Mouse (Mus musculus) neural tube, embryonic 15.5 days (tissue): ENCODE data around the gene Dnajb7. TPM values are rescaled to one million over a fixed set of nuclear protein-coding genes. Genes with fewer than 3 reads are reported as not detected.
A peak's percentile ranks its signal among the peaks of the same experiment; 100 is the strongest.

Experiments
- ATAC-seq: fragments of 200-750 bp; cut with Nextera tagmentation; 2 replicates; pipeline ENCODE4 v1.8.0; 2017; ENCODE audit warnings: mild to moderate bottlenecking, moderate TSS enrichment, moderate library complexity; ENCODE audit not compliant: low FRiP score
- H3K27ac ChIP-seq: fragments of 300-500 bp; sonication (generic); replicated peaks from 2 replicates; pipeline ENCODE4 v1.5.1; 2015; ENCODE audit warnings: mild to moderate bottlenecking, inconsistent platforms
- H3K27me3 ChIP-seq: fragments of 300-500 bp; sonication (generic); replicated peaks from 2 replicates; pipeline ENCODE4 v1.6.1; 2015; ENCODE audit warnings: inconsistent platforms
- H3K36me3 ChIP-seq: fragments of 300-500 bp; sonication (generic); 2 replicates; pipeline ENCODE4 v1.6.1; 2015; ENCODE audit warnings: inconsistent platforms
- H3K4me1 ChIP-seq: fragments of 300-500 bp; sonication (generic); 2 replicates; pipeline ENCODE4 v1.6.1; 2015; ENCODE audit warnings: inconsistent platforms
- H3K4me2 ChIP-seq: fragments of 300-500 bp; sonication (generic); 2 replicates; pipeline ENCODE4 v1.6.1; 2015; ENCODE audit warnings: inconsistent platforms, mild to moderate bottlenecking, moderate library complexity
- H3K4me3 ChIP-seq: fragments of 300-500 bp; sonication (generic); replicated peaks from 2 replicates; pipeline ENCODE4 v1.5.1; 2015; ENCODE audit warnings: mild to moderate bottlenecking, inconsistent platforms
- H3K9ac ChIP-seq: fragments of 300-500 bp; sonication (generic); replicated peaks from 2 replicates; pipeline ENCODE4 v1.6.1; 2015; ENCODE audit warnings: mild to moderate bottlenecking, inconsistent platforms
- H3K9me3 ChIP-seq: fragments of 300-500 bp; sonication (generic); replicated peaks from 2 replicates; pipeline ENCODE4 v1.6.1; 2016; ENCODE audit warnings: inconsistent platforms
- WGBS: fragments of 180-500 bp; shearing (Covaris S2); methylation state at CpG from one replicate; pipeline ENCODE4 v1.1.7; 2015; ENCODE audit warnings: mixed read lengths; 5-methylcytosine and 5-hydroxymethylcytosine counted together
- polyA plus RNA-seq: library from polyadenylated mRNA; unstranded; fragments of >200 nt; fragmentation: Nextera tagmentation; extraction: Ambion mirVana; gene quantifications from 2 replicates; pipeline ENCODE4 v1.2.1, GENCODE M21; 2015

Gene Dnajb7
- polyA plus RNA-seq, 1 experiment from 2014 or later, result 2.3 TPM

- Histone ChIP-seq H3K4me1 (peaks cover 31% of the 10 kb centered on the region), H3K27me3 (no peaks in the 10 kb centered on the region), H3K27ac (peak within 1 kb of the TSS; percentile 98), H3K4me3 (peak within 1 kb of the TSS; percentile 98), H3K36me3 (no peaks in the 10 kb centered on the region), H3K9me3 (no peaks in the 10 kb centered on the region), H3K9ac (peak within 1 kb of the TSS; percentile 90), H3K4me2 (peak within 1 kb of the TSS; percentile 74)
- peak; percentile 99 for ATAC-seq
- under 1% methylated on average over 50 of the region's 50 CpGs for WGBS
These were observed 8.3 kb downstream of the Dnajb7 start, which contains the start of the genes St13 and Xpnpep3 for GRCm38 (mm10) chr15:81399638-81400315. St13 (minus strand) TSS chr15:81400077. Xpnpep3 (plus strand) TSS chr15:81400138.

DNA sequence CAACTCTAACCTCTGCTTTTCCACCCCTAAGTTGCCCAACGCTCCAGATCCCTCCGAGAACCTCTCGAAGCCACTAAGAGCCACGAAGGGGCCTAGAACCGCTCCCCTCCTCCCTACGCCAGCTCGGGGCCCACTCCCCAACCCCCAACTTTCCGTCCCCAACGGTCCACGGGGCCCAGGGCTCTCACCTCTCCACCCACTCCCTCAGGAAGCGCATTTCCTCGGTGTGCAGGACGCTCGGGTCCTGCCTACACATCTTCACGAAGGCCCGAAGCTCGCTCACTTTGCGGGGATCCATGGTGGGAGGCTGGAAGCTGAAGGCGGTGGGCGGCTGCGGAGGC lies 8.8 kb downstream of the Dnajb7 start:
- Histone ChIP-seq H3K9me3 (no peaks in the 10 kb centered on the region), H3K4me2 (peak overlapping the region; percentile 74), H3K27ac (peak overlapping the region; percentile 98), H3K27me3 (no peaks in the 10 kb centered on the region), H3K4me3 (peak overlapping the region; percentile 98), H3K36me3 (no peaks in the 10 kb centered on the region), H3K9ac (peak overlapping the region; percentile 90), H3K4me1 (peaks cover 31% of the 10 kb centered on the region)
- under 1% methylated on average over 21 of the region's 21 CpGs for WGBS
- ATAC-seq, result peak; percentile 79

DNA sequence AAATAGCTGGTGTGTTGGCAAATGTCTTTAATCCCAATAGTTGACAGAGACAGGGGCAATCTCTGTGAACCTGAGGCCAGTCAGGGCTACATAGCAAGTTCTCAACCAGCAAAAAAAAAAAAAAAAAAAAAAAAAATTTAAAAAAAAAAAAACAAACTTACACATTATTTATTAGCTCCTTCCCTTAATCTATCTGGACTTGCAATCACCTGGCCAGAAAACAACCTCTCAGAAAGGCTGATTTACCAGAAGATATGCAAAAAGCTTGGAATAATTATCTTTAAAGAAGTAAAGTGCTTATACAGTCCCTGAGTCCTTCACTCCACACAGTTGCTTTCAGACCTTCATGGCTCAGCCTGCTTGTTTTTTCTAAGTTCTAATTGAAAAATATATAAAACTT lies 9.9 kb downstream of the Dnajb7 start:
- no peaks in the 10 kb centered on the region for H3K27me3 ChIP-seq
- peak overlapping the region; percentile 98 for H3K4me3 ChIP-seq
- peaks cover 31% of the 10 kb centered on the region for H3K4me1 ChIP-seq
- no peaks in the 10 kb centered on the region for H3K36me3 ChIP-seq
- H3K9me3 ChIP-seq, result no peaks in the 10 kb centered on the region
- H3K4me2 ChIP-seq, result peak overlapping the region; percentile 74
- ATAC-seq, result no peak
- H3K9ac ChIP-seq, result 0 out of 2 replicates have a peak overlapping the region, but pooled peaks have one; percentile 90
- H3K27ac ChIP-seq, result no peak overlapping the region

DNA sequence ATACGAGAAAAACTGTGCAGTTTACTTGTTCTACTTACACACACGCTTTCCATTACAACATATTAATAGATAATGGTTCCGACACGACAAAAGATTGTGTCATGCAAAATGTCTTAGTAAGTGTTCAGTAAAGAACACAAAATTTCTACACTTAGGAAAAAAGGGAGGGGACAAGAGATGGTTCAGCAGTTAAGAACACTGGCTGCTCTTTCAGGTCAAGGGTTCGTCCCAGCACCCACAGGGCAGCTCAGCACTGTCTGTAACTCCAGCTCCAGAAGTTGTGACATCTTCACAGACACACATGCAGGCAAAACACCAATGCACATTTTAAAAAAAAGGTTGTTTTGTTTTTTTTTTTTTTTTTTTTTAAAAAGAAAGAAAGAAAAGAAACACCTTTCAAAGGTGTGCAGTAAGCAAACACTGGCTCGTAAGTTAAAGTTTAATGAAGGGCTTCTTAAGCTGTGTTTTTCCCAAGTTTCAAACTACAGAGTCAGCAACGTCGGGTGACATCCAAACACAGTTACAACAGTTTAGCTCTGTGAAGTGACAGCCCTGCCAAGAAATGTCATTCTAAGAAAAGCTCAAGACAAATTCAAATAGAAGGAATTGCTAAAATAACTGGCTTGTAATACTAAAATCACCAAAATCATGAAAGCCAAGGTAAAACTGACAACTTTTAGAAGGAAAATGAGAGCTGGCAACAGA lies 13.7 kb downstream of the Dnajb7 start:
- peaks cover 19% of the 10 kb centered on the region for H3K36me3 ChIP-seq
- 91% methylated on average over 8 of the region's 8 CpGs for WGBS
- no peak overlapping the region for H3K9ac ChIP-seq
- no peaks in the 10 kb centered on the region for H3K27me3 ChIP-seq
- H3K4me1 ChIP-seq, result peaks cover 21% of the 10 kb centered on the region
- no peak overlapping the region for H3K4me3 ChIP-seq
- H3K27ac ChIP-seq, result no peak overlapping the region
- H3K9me3 ChIP-seq, result no peaks in the 10 kb centered on the region
- H3K4me2 ChIP-seq, result no peak overlapping the region
- ATAC-seq, result no peak

- Histone ChIP-seq H3K4me3 (no peak overlapping the region), H3K9me3 (no peaks in the 10 kb centered on the region), H3K4me2 (no peak overlapping the region), H3K36me3 (peaks cover 29% of the 10 kb centered on the region), H3K27me3 (no peaks in the 10 kb centered on the region), H3K27ac (no peak overlapping the region), H3K4me1 (peaks cover 13% of the 10 kb centered on the region), H3K9ac (no peak overlapping the region)
- ATAC-seq, result no peak
These were observed 15.1 kb downstream of the Dnajb7 start for GRCm38 (mm10) chr15:81392997-81393396.

- ATAC-seq, result no peak
- Histone ChIP-seq H3K4me1 (no peaks in the 10 kb centered on the region), H3K36me3 (peaks cover 72% of the 10 kb centered on the region), H3K4me3 (no peak overlapping the region), H3K9ac (no peak overlapping the region), H3K9me3 (no peaks in the 10 kb centered on the region), H3K27ac (no peak overlapping the region), H3K4me2 (no peak overlapping the region), H3K27me3 (no peaks in the 10 kb centered on the region)
- 96% methylated on average over 5 of the region's 5 CpGs for WGBS
These were observed 21.8 kb downstream of the Dnajb7 start for GRCm38 (mm10) chr15:81386327-81386726.

GRCm38 (mm10) chr15:81378845-81379244 lies 29.3 kb downstream of the Dnajb7 start:
- peaks cover 54% of the 10 kb centered on the region for H3K36me3 ChIP-seq
- 95% methylated on average over 2 of the region's 2 CpGs for WGBS
- ATAC-seq, result no peak

DNA sequence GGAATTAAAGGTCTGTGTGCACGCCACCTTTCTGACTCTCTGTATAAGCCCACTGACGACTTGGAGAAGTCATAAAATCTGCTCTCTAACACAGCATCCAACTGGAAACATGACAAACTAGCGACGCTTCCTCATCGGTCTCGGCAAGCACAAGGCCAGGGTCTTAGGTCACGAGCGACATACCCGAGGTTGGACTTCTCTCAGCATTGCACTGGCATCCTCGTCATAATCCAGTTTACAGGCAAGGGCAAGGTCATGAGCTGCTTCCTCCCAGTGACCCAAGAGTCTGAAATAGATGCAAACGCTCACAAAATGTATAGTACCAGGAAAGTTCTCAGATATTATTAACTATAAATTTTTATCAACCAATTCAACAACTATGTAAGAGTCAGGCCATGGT lies 33.5 kb downstream of the Dnajb7 start:
- Histone ChIP-seq H3K36me3 (peaks cover 62% of the 10 kb centered on the region), H3K4me3 (no peak overlapping the region), H3K4me1 (no peaks in the 10 kb centered on the region), H3K4me2 (no peak overlapping the region), H3K9ac (no peak overlapping the region), H3K27ac (no peak overlapping the region), H3K9me3 (no peaks in the 10 kb centered on the region), H3K27me3 (no peaks in the 10 kb centered on the region)
- no peak for ATAC-seq
- WGBS, result 92% methylated on average over 11 of the region's 11 CpGs

More at GRCm38 (mm10) chr15:81378845-81379244, 29.3 kb downstream of the Dnajb7 start:
- Histone ChIP-seq H3K4me1 (no peaks in the 10 kb centered on the region), H3K27me3 (no peaks in the 10 kb centered on the region), H3K4me2 (no peak overlapping the region), H3K9me3 (no peaks in the 10 kb centered on the region), H3K4me3 (no peak overlapping the region), H3K9ac (no peak overlapping the region), H3K27ac (no peak overlapping the region)

GRCm38 (mm10) chr15:81370356-81370755 lies 37.7 kb downstream of the Dnajb7 start:
- Histone ChIP-seq H3K36me3 (peaks cover 76% of the 10 kb centered on the region), H3K27ac (no peak overlapping the region)
- 69% methylated on average over 1 of the region's 1 CpGs for WGBS

GRCm38 (mm10) chr15:81368601-81369000 lies 39.5 kb downstream of the Dnajb7 start:
- Histone ChIP-seq H3K9ac (no peak overlapping the region), H3K4me1 (no peaks in the 10 kb centered on the region), H3K9me3 (no peaks in the 10 kb centered on the region), H3K27ac (no peak overlapping the region), H3K27me3 (no peaks in the 10 kb centered on the region), H3K36me3 (peaks cover 78% of the 10 kb centered on the region), H3K4me2 (no peak overlapping the region), H3K4me3 (no peak overlapping the region)
- no peak for ATAC-seq
- 97% methylated on average over 1 of the region's 1 CpGs for WGBS

More at GRCm38 (mm10) chr15:81370356-81370755, 37.7 kb downstream of the Dnajb7 start:
- Histone ChIP-seq H3K9me3 (no peaks in the 10 kb centered on the region), H3K4me2 (no peak overlapping the region), H3K9ac (no peak overlapping the region), H3K4me1 (no peaks in the 10 kb centered on the region), H3K4me3 (no peak overlapping the region), H3K27me3 (no peaks in the 10 kb centered on the region)
- no peak for ATAC-seq

DNA sequence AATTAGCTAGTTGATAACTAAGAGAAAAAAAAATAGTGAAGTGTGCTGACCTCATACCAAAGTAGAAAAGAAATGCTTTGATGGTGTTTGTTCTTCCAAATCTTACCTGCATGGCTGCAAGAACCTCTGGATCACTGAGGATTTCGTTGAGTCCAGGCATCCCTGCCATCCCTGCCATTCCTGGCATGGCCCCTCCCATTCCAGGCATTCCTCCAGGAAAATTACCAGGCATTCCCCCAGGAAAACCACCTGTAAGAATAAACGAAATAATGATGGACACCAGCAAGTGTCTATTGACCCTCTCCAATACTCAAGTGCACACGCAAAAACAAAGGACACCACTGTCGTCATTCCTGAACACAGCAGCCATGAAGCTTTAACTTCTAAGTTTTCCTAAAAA lies 41.9 kb downstream of the Dnajb7 start:
- H3K4me2 ChIP-seq, result no peak overlapping the region
- 87% methylated on average over 4 of the region's 4 CpGs for WGBS
- peaks cover 4% of the 10 kb centered on the region for H3K4me1 ChIP-seq
- H3K9me3 ChIP-seq, result no peaks in the 10 kb centered on the region
- H3K27me3 ChIP-seq, result no peaks in the 10 kb centered on the region
- H3K4me3 ChIP-seq, result no peak overlapping the region
- no peak overlapping the region for H3K9ac ChIP-seq
- ATAC-seq, result no peak
- no peak overlapping the region for H3K27ac ChIP-seq
- H3K36me3 ChIP-seq, result peaks cover 68% of the 10 kb centered on the region

- H3K36me3 ChIP-seq, result peaks cover 58% of the 10 kb centered on the region
- ATAC-seq, result no peak
- no peak overlapping the region for H3K9ac ChIP-seq
- no peak overlapping the region for H3K27ac ChIP-seq
- H3K27me3 ChIP-seq, result no peaks in the 10 kb centered on the region
- no peak overlapping the region for H3K4me2 ChIP-seq
- H3K4me1 ChIP-seq, result peaks cover 10% of the 10 kb centered on the region
- no peaks in the 10 kb centered on the region for H3K9me3 ChIP-seq
- WGBS, result 96% methylated on average over 8 of the region's 8 CpGs
- no peak overlapping the region for H3K4me3 ChIP-seq
These were observed 42.9 kb downstream of the Dnajb7 start for GRCm38 (mm10) chr15:81365246-81365645.
